Mouse (Mus musculus) limb, embryonic 12.5 days (tissue): ENCODE results near the gene Uspl1. TPM values are rescaled to one million over a fixed set of nuclear protein-coding genes. Genes with fewer than 3 reads are reported as not detected.
"Not testable (repeated sequence)": the region's sequence is repeated elsewhere in the genome, so short reads cannot be mapped to it uniquely, and the experiment has no call there.

Source experiments
- ATAC-seq: fragments of 200-750 bp; cut with Nextera tagmentation; 2 replicates; pipeline ENCODE4 v1.8.0; 2017; ENCODE audit warnings: low read depth, moderate TSS enrichment; ENCODE audit not compliant: insufficient number of reproducible peaks, insufficient read depth, low FRiP score, low TSS enrichment
- H3K27ac ChIP-seq: fragments of 300-500 bp; sonication (generic); 2 replicates; pipeline ENCODE4 v1.5.1; 2016; ENCODE audit warnings: mild to moderate bottlenecking, moderate library complexity
- H3K27me3 ChIP-seq: fragments of 300-500 bp; sonication (generic); 2 replicates; pipeline ENCODE4 v1.6.1; 2016; ENCODE audit warnings: mild to moderate bottlenecking, moderate library complexity
- H3K36me3 ChIP-seq: fragments of 300-500 bp; sonication (generic); 2 replicates; pipeline ENCODE4 v1.6.1; 2016; ENCODE audit warnings: mild to moderate bottlenecking, moderate library complexity
- H3K4me1 ChIP-seq: fragments of 300-500 bp; sonication (generic); replicated peaks from 2 replicates; pipeline ENCODE4 v1.6.1; 2016
- H3K4me2 ChIP-seq: fragments of 300-500 bp; sonication (generic); 2 replicates; pipeline ENCODE4 v1.6.1; 2016; ENCODE audit warnings: mild to moderate bottlenecking, moderate library complexity
- H3K4me3 ChIP-seq: fragments of 300-500 bp; sonication (generic); replicated peaks from 2 replicates; pipeline ENCODE4 v1.5.1; 2016; ENCODE audit warnings: mild to moderate bottlenecking
- H3K9ac ChIP-seq: fragments of 300-500 bp; sonication (generic); replicated peaks from 2 replicates; pipeline ENCODE4 v1.6.1; 2016; ENCODE audit warnings: mild to moderate bottlenecking, moderate library complexity
- H3K9me3 ChIP-seq: fragments of 300-500 bp; sonication (generic); 2 replicates; pipeline ENCODE4 v1.6.1; 2016; ENCODE audit warnings: mild to moderate bottlenecking, moderate library complexity
- WGBS: fragments of 180-500 bp; shearing (Covaris S2); methylation state at CpG from one replicate; pipeline ENCODE4 v1.1.7; 2016; 5-methylcytosine and 5-hydroxymethylcytosine counted together
- polyA plus RNA-seq: library from polyadenylated mRNA; unstranded; fragments of >200 nt; fragmentation: Nextera tagmentation; extraction: Ambion mirVana; gene quantifications from 2 replicates; pipeline ENCODE4 v1.2.1, GENCODE M21; 2016

Uspl1 gene
- polyA plus RNA-seq, result 72.7 and 75.0 TPM in 2 replicates

DNA sequence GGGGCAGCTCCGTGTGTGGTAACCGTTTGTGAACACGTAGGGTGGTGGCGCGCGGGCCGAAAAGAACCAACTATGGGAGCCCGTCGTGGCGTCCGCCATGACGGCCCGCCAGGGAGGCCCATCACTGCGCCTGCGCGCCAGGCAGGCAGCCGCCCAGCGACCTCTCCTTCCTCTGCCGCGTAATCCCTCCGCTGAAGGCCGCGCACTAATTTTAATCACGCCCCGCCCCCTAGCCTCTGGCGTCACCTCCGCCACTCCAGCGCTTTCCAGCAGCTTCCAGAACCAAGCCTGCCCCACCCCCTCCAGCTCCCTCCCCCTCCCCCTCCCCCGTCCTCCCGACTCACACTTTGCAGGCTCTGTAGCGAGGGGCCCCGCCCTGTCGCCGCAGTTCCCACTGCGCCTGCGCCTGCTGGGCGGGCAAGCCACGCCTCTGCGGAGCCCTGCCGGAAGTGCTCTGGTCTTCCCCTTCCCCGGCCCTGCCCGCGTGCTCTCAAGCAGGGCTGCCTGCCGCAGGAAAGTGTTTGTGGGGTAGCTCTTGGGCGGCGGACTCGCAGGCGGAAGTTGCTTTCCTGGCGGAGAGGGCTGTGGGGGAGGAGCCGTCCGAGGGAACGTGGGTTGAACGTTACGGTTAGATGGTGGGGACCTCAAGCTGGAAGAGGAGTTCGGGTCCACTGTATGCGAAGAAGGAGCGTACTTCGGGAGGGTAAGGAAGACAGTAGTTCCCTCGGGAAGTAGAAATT, at the start of gene Uspl1, which contains the start of gene Hmgb1:
Gene Uspl1, plus strand, starts transcription at position 247 of the 740 bp plus-strand sequence.
Gene Hmgb1, minus strand, starts transcription at position 386 of the 740 bp plus-strand sequence.
- no peaks in the 10 kb centered on the region for H3K27me3 ChIP-seq
- peak within 1 kb of the TSS; percentile 83 for H3K9ac ChIP-seq
- peaks cover 21% of the 10 kb centered on the region for H3K4me1 ChIP-seq
- no peaks in the 10 kb centered on the region for H3K9me3 ChIP-seq
- H3K4me2 ChIP-seq, result peak within 1 kb of the TSS; percentile 81
- WGBS, result under 1% methylated on average over 52 of the region's 59 CpGs
- peaks cover 12% of the 10 kb centered on the region for H3K36me3 ChIP-seq
- peak; percentile 96 for ATAC-seq
- H3K4me3 ChIP-seq, result peak within 1 kb of the TSS; percentile 75
- H3K27ac ChIP-seq, result peak within 1 kb of the TSS; percentile 97

DNA sequence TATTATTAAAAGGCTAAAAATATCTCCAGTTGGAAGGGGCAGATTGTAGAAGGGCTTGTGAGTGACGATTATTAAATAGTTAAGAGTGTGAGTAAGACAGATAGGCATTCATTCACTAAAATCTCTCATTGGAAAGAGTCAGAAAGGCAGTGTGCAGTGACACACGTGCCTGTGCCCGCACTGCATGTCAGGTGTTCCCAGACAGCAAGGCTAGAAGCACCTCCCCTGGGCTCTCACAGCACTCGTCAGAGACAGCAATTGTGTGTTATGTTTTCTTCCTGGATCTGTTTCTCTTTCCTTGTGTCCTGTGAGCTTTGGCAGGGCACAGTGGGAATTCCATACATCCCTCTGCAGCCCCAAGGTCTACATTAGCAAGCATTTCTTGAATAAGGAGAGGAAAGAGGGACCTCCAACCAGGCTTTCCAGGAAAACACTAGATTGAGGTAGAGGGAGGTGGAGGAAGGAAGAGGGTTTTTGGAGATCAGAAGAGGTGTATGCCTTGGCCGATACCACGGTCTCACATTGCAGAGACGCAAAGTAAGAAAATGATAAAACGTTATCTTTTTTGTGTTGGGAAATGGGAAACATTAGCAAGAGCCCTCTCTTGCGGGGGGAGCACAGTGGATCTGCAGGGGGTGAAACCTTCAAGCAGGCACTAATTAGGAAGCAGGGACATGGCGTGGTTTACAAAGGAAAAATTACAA, 49.2 kb upstream of the Uspl1 start:
- H3K27ac ChIP-seq, result no peak overlapping the region
- WGBS, result 75% methylated on average over 10 of the region's 10 CpGs
- H3K27me3 ChIP-seq, result no peaks in the 10 kb centered on the region
- H3K4me3 ChIP-seq, result no peak overlapping the region
- no peak overlapping the region for H3K9ac ChIP-seq
- H3K9me3 ChIP-seq, result no peaks in the 10 kb centered on the region
- no peaks in the 10 kb centered on the region for H3K36me3 ChIP-seq
- peaks cover 25% of the 10 kb centered on the region for H3K4me1 ChIP-seq
- ATAC-seq, result no peak
- H3K4me2 ChIP-seq, result no peak overlapping the region

DNA sequence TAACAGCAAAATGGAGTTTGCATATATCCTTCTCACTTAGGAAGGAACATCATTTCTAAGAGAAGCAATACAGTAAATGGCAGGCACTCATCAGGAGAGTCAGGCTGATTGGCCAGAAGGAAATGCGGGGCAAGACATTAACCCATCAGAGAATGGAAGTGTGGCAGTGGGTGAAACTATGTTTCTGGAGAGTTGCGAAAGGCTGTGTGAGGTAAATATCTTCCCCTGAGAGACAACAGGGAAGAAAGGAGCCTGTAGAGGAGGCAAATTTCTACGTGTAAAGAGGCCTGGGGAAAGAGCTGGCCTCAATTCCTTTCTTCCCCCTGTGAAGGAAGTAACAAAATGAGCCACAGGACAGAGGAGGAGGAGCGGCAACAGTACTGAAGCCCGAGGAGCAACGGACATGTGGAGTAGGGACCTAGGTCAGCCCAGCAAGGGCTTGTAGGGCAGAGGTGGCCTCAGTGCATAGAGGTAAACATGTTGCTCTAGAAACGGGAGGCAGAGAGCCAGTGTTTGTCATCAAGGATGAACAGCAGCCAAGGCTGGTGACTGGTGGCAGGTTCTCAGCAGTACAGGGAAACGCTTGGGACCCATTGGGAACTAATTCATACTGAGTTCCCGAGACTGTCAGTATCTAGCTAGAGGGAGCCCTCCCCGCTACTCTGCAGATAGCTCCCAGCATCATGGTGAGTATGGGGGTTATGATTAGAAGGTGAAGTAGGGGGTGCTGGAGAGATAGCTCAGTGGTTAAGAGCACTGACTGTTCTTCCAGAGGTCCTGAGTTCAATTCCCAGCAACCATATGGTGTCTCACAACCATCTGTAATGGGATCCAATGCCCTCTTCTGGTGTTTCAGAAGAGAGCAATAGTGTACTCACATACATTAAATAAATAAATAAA, 48.4 kb upstream of the Uspl1 start:
- Histone ChIP-seq H3K36me3 (no peaks in the 10 kb centered on the region), H3K27ac (no peak overlapping the region)
- WGBS, result 80% methylated on average over 10 of the region's 10 CpGs

DNA sequence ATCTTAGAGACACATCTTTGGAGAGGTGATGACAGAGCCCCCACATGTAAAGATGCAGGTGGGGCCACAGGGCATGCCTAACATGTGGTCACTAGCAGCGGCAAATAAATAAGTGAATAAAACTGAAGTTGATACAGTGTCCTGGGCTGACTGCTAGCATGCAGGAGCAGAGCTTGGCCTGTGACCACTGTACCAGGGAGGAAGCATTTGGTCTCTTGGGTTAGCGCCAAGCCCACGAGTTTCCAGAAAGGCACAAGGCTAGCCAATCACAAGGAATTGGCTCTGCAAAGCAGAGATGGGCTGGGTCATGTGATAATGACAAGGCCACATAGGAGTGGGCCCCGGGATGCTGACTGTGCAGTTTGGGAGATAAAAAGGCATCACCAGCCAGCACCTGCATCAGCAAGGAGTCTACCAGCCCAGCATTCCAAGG, 47.2 kb upstream of the Uspl1 start:
- WGBS, result 70% methylated on average over 4 of the region's 4 CpGs
- no peak for ATAC-seq
- no peak overlapping the region for H3K4me3 ChIP-seq
- no peak overlapping the region for H3K4me2 ChIP-seq
- peak overlapping the region; percentile 35; the same call in 1 of the 2 replicates for H3K27ac ChIP-seq
- no peaks in the 10 kb centered on the region for H3K36me3 ChIP-seq
- H3K27me3 ChIP-seq, result no peaks in the 10 kb centered on the region
- peaks cover 19% of the 10 kb centered on the region for H3K4me1 ChIP-seq
- no peaks in the 10 kb centered on the region for H3K9me3 ChIP-seq
- no peak overlapping the region for H3K9ac ChIP-seq

More for the DNA sequence above, 48.4 kb upstream of the Uspl1 start:
- H3K9me3 ChIP-seq, result no peaks in the 10 kb centered on the region
- H3K4me1 ChIP-seq, result peaks cover 22% of the 10 kb centered on the region
- no peaks in the 10 kb centered on the region for H3K27me3 ChIP-seq
- no peak overlapping the region for H3K4me2 ChIP-seq
- ATAC-seq, result no peak
- no peak overlapping the region for H3K4me3 ChIP-seq
- no peak overlapping the region for H3K9ac ChIP-seq

DNA sequence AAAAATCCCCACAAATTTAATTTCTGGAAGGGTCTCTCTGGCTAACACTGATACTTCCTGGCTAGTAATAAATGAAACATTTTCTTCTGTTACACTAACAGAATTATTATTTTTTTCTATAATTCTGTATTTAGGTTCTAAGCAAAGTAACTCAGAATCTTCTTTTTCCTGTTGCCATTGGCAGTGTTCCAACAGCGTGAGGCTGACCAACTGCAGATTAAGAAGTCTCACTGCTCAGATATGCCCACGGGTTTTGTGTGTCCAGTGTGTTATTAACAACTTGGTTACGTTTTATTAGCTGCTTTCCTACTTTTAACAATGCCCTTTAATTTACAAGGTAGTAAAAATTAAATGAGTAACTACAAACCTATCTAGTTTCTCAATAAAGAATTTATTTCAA, 46.7 kb upstream of the Uspl1 start:
- no peak overlapping the region for H3K4me3 ChIP-seq
- H3K9me3 ChIP-seq, result no peaks in the 10 kb centered on the region
- no peak overlapping the region for H3K9ac ChIP-seq
- no peak for ATAC-seq
- no peaks in the 10 kb centered on the region for H3K27me3 ChIP-seq
- H3K4me2 ChIP-seq, result no peak overlapping the region
- no peak overlapping the region; the same call in 1 of the 2 replicates for H3K27ac ChIP-seq
- H3K4me1 ChIP-seq, result peaks cover 15% of the 10 kb centered on the region
- H3K36me3 ChIP-seq, result no peaks in the 10 kb centered on the region
- 35% methylated on average over 3 of the region's 3 CpGs for WGBS

DNA sequence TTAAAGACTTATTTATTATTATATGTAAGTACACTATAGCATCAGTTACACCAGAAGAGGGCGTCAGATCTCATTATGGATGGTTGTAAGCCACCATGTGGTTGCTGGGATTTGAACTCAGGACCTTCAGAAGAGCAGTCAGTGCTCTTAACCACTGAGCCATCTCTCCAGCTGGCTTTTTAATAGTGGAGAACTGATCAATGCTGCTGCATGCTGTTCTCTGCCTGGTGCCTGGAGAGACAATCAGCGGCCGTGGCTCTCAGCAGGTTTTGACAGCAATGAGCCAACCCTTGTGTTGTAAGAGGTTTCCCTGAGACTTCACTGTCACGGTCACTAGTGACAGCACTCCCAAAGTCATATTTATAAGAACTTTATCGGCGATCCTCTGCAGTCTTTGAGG, 46.1 kb upstream of the Uspl1 start:
- H3K9ac ChIP-seq, ATAC-seq, H3K36me3 ChIP-seq, H3K4me2 ChIP-seq, H3K27ac ChIP-seq, H3K9me3 ChIP-seq, H3K27me3 ChIP-seq, H3K4me3 ChIP-seq: not testable (repeated sequence)
- peaks cover 10% of the 10 kb centered on the region for H3K4me1 ChIP-seq
- 84% methylated on average over 6 of the region's 6 CpGs for WGBS

DNA sequence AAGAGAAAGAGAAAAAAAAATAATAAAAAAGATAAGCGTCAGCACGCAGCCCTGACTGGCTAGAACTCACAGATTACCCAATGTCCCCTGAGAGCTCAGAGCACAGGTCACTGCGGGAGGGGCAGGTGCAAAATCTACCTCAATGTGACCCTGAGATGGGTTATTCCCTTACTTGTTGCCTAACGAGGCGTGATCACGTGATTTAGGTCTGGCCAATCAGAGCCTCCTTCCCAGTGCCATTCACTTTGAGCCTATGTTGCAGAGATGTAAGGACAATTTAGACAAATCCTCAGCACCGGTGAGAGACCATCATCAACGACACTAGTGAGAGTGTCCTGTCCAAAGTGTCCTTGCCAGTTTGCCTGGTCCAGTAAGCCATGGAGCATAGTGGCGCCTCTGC, 43.8 kb upstream of the Uspl1 start:
- 65% methylated on average over 9 of the region's 9 CpGs for WGBS
- no peak overlapping the region for H3K9ac ChIP-seq
- H3K4me3 ChIP-seq, result no peak overlapping the region
- no peak for ATAC-seq
- H3K27me3 ChIP-seq, result no peaks in the 10 kb centered on the region
- no peak overlapping the region for H3K27ac ChIP-seq
- H3K36me3 ChIP-seq, result no peaks in the 10 kb centered on the region
- peaks cover 19% of the 10 kb centered on the region for H3K4me1 ChIP-seq
- H3K9me3 ChIP-seq, result no peaks in the 10 kb centered on the region
- H3K4me2 ChIP-seq, result no peak overlapping the region

DNA sequence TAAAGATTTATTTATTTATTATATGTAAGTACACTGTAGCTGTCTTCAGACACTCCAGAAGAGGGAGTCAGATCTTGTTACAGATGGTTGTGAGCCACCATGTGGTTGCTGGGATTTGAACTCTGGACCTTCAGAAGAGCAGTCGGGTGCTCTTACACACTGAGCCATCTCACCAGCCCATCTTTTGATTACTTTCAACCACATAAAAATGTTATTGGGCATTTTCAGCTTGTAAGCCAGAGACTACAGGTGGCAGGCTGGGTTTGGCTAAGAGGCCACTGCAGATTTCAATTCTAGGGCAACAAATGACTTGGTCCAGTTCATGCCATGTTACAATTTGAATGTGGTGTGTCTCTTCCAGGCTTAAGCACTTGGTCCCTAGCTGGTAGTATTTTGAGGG, 43.0 kb upstream of the Uspl1 start:
- ATAC-seq, H3K9me3 ChIP-seq, H3K36me3 ChIP-seq, H3K9ac ChIP-seq, H3K27ac ChIP-seq, H3K27me3 ChIP-seq, H3K4me2 ChIP-seq, H3K4me3 ChIP-seq: not testable (repeated sequence)
- 84% methylated on average over 1 of the region's 1 CpGs for WGBS
- H3K4me1 ChIP-seq, result peaks cover 19% of the 10 kb centered on the region

DNA sequence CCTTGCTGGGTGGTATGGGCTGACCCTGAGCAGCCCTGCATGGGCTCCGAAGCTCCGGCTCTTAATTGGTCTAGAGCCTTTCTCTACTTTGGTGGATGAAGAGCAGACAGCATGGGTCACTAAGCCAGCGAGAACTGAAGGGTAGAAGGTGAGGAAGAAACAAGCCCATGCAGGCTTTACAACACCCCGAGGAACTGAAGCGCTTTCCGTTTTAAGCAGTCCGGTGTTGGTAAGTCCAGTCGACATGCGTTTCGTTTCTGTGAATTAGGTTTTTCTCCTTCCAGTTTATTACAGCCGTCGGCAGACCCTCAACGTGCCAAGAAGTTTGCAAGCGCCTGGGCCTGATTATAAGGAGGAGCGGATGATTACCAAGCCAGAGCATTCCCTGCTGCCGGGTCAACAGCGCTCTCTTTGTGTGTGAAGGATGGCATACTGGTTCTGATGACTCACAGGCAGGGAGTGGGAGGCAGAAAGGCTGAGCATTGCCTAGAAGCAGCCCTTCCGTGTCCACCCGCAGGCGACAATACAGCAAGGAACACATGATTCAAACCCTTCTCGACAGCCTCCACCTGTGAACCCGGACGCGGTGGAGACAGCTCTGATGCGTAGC, 40.3 kb upstream of the Uspl1 start:
- peak overlapping the region; percentile 70 for H3K27ac ChIP-seq
- ATAC-seq, result no peak
- H3K36me3 ChIP-seq, result no peaks in the 10 kb centered on the region
- peak overlapping the region; percentile 39 for H3K4me2 ChIP-seq
- H3K4me1 ChIP-seq, result peaks cover 12% of the 10 kb centered on the region
- H3K4me3 ChIP-seq, result no peak overlapping the region
- no peaks in the 10 kb centered on the region for H3K9me3 ChIP-seq
- H3K27me3 ChIP-seq, result no peaks in the 10 kb centered on the region
- H3K9ac ChIP-seq, result no peak overlapping the region
- 40% methylated on average over 25 of the region's 25 CpGs for WGBS

DNA sequence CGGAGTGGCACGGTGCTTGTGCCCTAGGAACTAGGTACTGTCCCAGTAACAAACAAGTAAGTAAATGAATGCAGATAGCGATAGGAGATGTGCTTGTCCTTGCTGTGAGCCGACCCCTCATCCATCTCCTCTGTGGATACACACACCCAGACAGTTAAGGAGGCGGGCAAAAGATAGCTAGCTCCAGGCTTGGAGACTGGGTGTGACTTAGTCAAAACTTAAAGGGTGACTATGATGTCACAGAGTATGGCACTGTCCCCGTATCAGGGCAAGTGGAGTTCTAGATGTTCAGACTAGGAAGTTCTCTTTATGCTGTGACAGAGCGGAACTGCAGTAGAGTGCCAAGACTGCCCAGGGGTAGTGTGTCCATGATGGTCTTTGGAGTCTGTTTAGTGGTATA, 37.5 kb upstream of the Uspl1 start:
- 86% methylated on average over 7 of the region's 7 CpGs for WGBS
- Histone ChIP-seq H3K27ac (no peak overlapping the region), H3K4me2 (no peak overlapping the region), H3K9ac (no peak overlapping the region), H3K4me1 (peaks cover 12% of the 10 kb centered on the region), H3K4me3 (no peak overlapping the region), H3K27me3 (no peaks in the 10 kb centered on the region), H3K9me3 (0 out of 2 replicates have a peak, but pooled peaks cover 3% of the 10 kb centered on the region), H3K36me3 (no peaks in the 10 kb centered on the region)
- no peak for ATAC-seq
